Mouse (Mus musculus) heart, postnatal 14 days (tissue): ENCODE data around the gene Alb. TPM values are rescaled to one million over a fixed set of nuclear protein-coding genes. Genes with fewer than 3 reads are reported as not detected.

Source experiments
- DNase-seq, 2 experiments: peaks; one replicate each; pipeline ENCODE4 v3.0.0; 2021 to 2022
- intact Hi-C: fragments of 180-260 bp; cut with DNase I; formaldehyde crosslinking; loops from one replicate; pipeline ENCODE4 v1.15.1; 2025
- long read RNA-seq, 2 experiments: library from polyadenylated mRNA; stranded (forward); transcript quantifications; one replicate each; pipeline ENCODE4 v2.0.0; 2021
- total RNA-seq, 2 experiments: library from RNA; stranded (reverse); gene quantifications; 2 replicates each; pipeline ENCODE4 v1.2.3; 2021

The Alb gene
- under 1 TPM in 1 of 2 experiments, not detected in 1; 0.34 TPM for total RNA-seq
- long read RNA-seq, experiment 1, result 0 reads
- long read RNA-seq, experiment 2, partial matches to known transcripts, result 0 of 1 reads
- long read RNA-seq, experiment 2, other reads (novel, unspliced or antisense), result 0 of 1 reads

- no peak for DNase-seq
- intact Hi-C loops, result no loop called here
Measured at GRCm38 (mm10) chr5:90460619-90461018, at the start of gene Alb. TSS of gene Alb (plus strand) at chr5:90460897.

DNA sequence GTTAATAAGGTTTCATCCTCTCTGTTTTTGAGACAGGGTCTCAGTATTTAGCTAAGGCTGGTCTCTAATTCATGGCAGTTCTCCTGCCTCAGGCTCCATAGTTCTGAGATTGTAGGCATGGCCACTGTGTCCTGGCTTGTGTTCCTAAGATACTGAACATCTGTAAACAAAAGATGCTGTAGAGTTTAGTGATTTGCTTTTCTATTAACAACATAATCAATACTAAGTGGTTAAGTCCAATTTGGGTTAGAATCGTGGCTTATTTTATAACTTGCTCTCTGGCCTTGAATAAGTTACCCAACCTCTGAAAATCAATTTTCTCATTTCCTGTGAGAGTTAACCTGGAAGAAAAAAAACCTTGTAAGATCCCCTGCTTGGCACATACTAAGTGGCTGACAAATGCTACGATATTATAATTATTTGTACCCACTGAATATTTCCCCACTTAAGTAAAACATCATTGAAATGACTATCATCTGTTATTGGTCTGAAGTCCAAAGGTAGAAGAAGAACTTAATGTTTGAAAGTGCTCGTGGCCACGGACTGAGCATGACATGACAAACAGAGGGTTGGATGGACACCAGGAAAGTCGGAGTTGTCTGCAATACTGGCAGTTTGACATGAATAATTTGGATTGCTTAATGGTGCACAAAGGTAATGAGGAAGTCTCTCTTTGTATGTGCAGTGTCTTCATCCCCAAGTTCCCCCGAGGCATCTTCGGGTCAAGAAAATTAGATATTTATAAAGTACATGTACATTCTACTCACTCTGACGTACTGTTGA lies 46.4 kb upstream of the Alb start:
- intact Hi-C loops, result no loop called here
- DNase-seq, result no peak

DNA sequence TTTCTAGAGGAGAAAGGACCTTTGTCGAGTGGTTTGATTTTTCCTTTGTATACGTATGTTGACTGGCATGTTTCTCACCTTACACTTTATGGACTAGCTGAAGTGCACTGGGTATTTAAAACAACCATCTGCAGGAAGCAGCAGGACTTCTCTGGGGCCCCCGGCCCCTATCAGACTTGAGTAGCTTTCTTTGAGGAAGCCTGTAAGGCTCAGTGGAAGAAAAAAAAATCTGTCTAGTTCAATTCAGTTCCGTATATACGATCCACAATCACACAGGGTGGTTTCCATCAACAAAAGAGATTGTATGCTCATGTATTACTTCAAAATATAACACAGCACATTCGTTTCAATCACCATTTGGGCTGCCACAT lies 45.8 kb upstream of the Alb start:
- no peak for DNase-seq

DNA sequence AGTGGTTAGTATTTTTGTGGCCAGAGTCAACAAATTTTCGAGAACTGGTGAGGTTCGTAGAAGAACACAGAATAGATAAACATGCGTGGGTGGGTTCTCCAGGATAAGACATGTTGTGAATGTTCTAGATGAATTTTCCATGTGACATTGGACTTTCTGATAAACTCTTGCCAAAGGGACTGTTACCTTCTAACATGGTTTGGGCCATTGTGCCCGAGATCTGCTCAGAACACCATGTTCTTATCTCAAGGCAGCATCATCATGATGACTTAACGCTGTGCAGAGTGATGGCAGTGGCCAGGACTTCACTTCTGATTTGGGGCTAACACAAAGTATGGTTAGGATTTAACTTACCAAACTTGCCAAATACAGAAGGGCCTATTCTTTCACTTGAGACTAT lies 36.1 kb upstream of the Alb start:
- no peak for DNase-seq
- intact Hi-C loops, result no loop called here

More for the DNA sequence above, 45.8 kb upstream of the Alb start:
- intact Hi-C loops, result no loop called here

- no peak for DNase-seq
- intact Hi-C loops, result no loop called here
Measured at GRCm38 (mm10) chr5:90425191-90425590, 35.5 kb upstream of the Alb start.

DNA sequence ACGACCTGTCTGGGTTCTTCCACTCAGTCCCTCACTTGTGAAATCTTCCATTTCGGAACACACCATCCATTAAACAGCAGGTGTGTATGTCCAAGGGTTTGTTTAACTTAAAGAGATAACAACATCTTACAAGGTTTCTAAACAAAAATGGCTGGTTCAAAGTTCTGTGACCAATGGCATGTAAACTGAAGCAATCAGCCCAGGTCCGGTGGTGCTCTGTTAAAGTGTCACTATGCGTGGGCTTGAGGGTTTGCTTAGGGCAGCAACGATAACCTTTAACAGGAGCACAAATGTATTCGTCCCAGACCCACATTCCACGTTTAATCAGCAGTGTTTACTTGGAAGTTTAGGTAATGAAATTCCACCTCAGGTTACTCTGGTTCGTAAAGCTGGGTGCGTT lies 29.6 kb upstream of the Alb start:
- intact Hi-C loops, result no loop called here
- DNase-seq, result no peak

GRCm38 (mm10) chr5:90439157-90439556 lies 21.5 kb upstream of the Alb start:
- intact Hi-C loops, result no loop called here
- DNase-seq, result no peak

DNA sequence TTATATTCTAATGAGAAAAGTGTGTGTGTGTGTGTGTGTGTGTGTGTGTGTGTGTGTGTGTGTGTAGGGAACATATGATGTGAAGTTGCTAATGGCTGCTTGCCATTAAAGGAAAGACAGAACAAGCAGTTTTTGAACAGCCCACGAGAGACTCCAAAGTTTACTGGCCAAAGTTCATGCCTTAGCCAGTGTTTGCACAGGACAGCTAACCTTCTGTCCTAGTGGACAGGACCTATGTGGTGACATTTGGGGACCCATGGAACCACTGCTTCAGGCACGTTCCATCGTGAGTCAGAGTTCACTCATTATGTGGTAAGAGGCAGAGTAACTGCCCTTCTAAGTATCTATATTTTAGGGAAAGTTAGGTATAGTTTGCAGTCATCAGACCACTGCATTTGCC lies 13.1 kb upstream of the Alb start:
- no peak for DNase-seq
- intact Hi-C loops, result no loop called here

DNA sequence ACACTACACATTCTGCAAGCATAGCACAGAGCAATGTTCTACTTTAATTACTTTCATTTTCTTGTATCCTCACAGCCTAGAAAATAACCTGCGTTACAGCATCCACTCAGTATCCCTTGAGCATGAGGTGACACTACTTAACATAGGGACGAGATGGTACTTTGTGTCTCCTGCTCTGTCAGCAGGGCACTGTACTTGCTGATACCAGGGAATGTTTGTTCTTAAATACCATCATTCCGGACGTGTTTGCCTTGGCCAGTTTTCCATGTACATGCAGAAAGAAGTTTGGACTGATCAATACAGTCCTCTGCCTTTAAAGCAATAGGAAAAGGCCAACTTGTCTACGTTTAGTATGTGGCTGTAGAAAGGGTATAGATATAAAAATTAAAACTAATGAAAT lies 10.7 kb upstream of the Alb start:
- intact Hi-C loops, result no loop called here
- no peak for DNase-seq

DNA sequence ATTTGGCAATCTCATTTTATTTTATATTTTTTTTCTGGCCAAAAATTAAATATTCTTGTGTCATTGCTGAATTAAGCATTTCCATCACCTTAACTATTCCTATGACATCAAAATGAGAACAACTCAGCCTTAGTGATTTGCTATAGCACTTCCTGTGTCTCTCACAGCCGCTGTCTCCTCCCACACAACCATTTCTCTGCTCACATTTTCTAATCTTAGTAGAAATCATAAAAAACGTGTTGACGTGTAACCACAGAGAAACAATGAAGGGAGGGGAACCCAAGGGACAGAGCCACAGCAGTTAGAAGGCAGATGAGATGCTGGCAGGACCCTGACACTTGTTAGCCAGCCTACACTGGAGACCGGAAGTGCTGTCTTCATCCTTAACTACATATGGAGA lies 8.0 kb upstream of the Alb start:
- intact Hi-C loops, result no loop called here
- DNase-seq, result no peak

DNA sequence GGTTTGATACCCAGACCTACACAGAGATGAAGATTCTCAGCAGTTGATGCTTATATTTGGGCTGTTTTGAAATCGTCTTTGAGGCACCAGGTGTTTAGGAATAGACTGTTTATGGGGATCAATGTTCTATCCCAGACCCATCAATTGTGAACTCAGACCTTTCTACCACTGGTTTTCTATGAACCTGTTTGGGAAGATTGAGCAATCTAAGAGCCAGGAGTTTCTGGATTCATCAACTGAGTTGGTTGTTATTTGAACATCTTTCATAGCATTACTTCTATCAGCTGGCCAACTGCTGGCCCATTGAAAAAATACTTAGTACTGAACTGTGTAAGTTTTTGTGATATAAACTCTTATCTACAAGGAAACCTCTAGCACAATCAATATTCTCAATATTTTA lies 3.5 kb upstream of the Alb start:
- intact Hi-C loops, result no loop called here
- DNase-seq, result no peak

- intact Hi-C loops, result no loop called here
- DNase-seq, result no peak
Measured at GRCm38 (mm10) chr5:90458727-90459126, 2.0 kb upstream of the Alb start.

GRCm38 (mm10) chr5:90466806-90467205 lies 6.1 kb downstream of the Alb start:
- DNase-seq, result no peak
- intact Hi-C loops, result no loop called here

GRCm38 (mm10) chr5:90467245-90467644 lies 6.5 kb downstream of the Alb start:
- intact Hi-C loops, result no loop called here
- DNase-seq, result no peak

- no peak for DNase-seq
- intact Hi-C loops, result no loop called here
Measured at GRCm38 (mm10) chr5:90470836-90471235, 10.1 kb downstream of the Alb start.

DNA sequence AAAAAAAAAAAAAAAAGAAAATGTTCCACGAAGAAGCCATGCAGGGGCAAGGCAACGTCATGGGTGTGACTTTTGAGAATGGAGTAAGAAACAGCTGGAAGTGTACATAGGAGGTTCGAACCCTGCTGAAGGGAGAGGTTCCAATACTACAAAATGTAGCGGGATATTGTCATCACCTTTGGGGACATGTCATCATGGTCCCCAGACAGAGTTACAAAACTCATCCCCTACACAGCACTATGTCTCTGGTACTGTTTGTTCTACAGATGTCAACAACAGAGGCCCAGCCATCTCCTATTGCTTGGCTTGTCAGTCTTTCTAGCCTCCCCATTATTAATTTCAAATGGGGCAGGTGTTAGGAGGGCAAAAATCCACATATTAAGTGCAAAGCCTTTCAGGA lies 13.2 kb downstream of the Alb start:
- intact Hi-C loops, result no loop called here
- no peak for DNase-seq

- intact Hi-C loops, result no loop called here
Measured at GRCm38 (mm10) chr5:90474369-90474768, 13.7 kb downstream of the Alb start.

GRCm38 (mm10) chr5:90476741-90477140 lies 16.0 kb downstream of the Alb start:
- no peak for DNase-seq
- intact Hi-C loops, result no loop called here

More at GRCm38 (mm10) chr5:90474369-90474768, 13.7 kb downstream of the Alb start:
- no peak for DNase-seq

DNA sequence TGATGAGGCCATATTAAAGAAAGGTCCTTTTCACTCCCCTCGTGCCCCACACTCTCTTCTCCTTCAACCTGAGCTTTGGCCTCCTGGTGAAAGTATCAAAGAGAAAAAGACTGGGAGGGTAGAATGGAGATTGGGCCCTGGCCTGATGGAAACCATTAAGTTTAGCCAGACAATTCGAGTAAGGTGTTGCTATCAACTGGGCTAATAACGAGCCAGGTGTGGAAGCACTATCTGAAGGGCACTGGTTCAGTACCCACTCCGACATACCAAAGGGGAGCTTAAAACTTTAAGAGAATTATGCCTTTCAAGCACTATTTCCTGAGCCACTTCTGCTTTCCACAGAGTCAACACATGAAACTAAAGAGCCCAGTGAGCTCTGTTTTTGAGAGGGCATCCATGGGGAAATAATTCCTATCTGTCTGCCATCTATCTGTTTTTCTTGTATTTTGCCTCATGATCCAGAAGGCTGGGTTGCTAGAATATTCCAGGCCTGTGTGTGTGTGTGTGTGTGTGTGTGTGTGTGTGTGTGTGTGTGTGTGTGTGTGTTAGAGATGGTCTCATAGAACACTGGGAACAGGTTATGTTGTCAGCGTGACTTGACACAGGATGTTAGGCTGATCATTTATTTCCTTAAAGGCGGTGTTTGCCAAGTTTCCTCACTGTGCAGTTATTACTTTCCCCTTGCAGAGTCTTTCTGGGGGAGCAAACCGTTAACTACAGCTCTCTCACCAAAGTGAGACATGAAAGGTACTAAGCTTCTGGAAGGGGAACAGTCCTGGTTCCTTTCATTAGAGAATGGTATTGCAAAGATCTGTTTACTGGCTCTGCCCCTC lies 16.8 kb downstream of the Alb start:
- intact Hi-C loops, result no loop called here
- no peak for DNase-seq

- DNase-seq, result no peak
- intact Hi-C loops, result no loop called here
Measured at GRCm38 (mm10) chr5:90478886-90479285, 18.2 kb downstream of the Alb start.

GRCm38 (mm10) chr5:90485597-90485996 lies 24.9 kb downstream of the Alb start:
- DNase-seq, result no peak
- intact Hi-C loops, result no loop called here

DNA sequence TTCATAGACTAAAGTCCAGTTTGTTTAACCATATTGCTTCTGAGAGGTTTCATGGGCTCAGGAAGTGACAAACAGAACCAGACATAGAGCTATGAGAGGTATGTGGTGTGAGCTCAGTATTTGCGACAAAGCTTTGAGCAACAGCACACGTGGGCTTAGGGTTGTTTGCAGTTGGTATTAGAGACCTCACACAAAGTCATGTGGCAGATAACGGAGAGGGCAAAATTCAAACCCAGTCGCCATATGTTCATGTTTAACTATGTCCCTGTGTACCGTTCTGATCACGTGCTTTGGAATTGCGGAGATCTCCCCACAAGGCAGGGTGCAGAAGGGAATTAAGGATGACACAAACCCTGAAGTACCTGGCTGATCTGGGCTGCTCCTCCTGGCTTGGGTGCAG lies 27.6 kb downstream of the Alb start:
- intact Hi-C loops, result no loop called here
- no peak for DNase-seq
